Mouse (Mus musculus) midbrain, postnatal 0 days (tissue): Measurements from ENCODE around the gene Nsf. TPM values are rescaled to one million over a fixed set of nuclear protein-coding genes. Genes with fewer than 3 reads are reported as not detected.

Source experiments
- ATAC-seq: fragments of 200-750 bp; cut with Nextera tagmentation; 2 replicates; pipeline ENCODE4 v1.8.0; 2017; ENCODE audit warnings: moderate number of reproducible peaks, mild to moderate bottlenecking, moderate TSS enrichment, moderate library complexity; ENCODE audit not compliant: low FRiP score
- DNase-seq: peaks from one replicate; pipeline ENCODE4 v3.0.0-alpha.2; 2015; ENCODE audit warnings: low spot score
- H3K27ac ChIP-seq: fragments of 300-500 bp; sonication (generic); 2 replicates; pipeline ENCODE4 v1.5.1; 2014; ENCODE audit warnings: low read depth, mild to moderate bottlenecking, low read length, mixed read lengths
- H3K27me3 ChIP-seq: fragments of 300-500 bp; sonication (generic); 2 replicates; pipeline ENCODE4 v1.6.1; 2014; ENCODE audit warnings: low read length, control low read depth, mixed read lengths; ENCODE audit not compliant: insufficient read depth
- H3K36me3 ChIP-seq: fragments of 300-500 bp; sonication (generic); 2 replicates; pipeline ENCODE4 v1.6.1; 2014; ENCODE audit warnings: low read length, control low read depth, mixed read lengths; ENCODE audit not compliant: insufficient read depth
- H3K4me1 ChIP-seq: fragments of 300-500 bp; sonication (generic); 2 replicates; pipeline ENCODE4 v1.6.1; 2014; ENCODE audit warnings: mild to moderate bottlenecking, control low read depth, antibody characterized with exemption, low read length, mixed read lengths; ENCODE audit not compliant: insufficient read depth
- H3K4me2 ChIP-seq: fragments of 300-500 bp; sonication (generic); 2 replicates; pipeline ENCODE4 v1.6.1; 2014; ENCODE audit warnings: low read depth, mild to moderate bottlenecking, low read length, mixed read lengths; ENCODE audit not compliant: poor library complexity, severe bottlenecking
- H3K4me3 ChIP-seq: fragments of 300-500 bp; sonication (generic); 2 replicates; pipeline ENCODE4 v1.5.1; 2014; ENCODE audit warnings: low read depth, mild to moderate bottlenecking, low read length, moderate library complexity
- H3K9ac ChIP-seq: fragments of 300-500 bp; sonication (generic); replicated peaks from 2 replicates; pipeline ENCODE4 v1.6.1; 2014; ENCODE audit warnings: mild to moderate bottlenecking, low read length, moderate library complexity, mixed read lengths; ENCODE audit not compliant: poor library complexity, severe bottlenecking
- H3K9me3 ChIP-seq: fragments of 300-500 bp; sonication (generic); 2 replicates; pipeline ENCODE4 v1.6.1; 2016; ENCODE audit warnings: low read length, control low read depth
- CTCF ChIP-seq: IDR thresholded peaks from 2 replicates; pipeline ENCODE4 v1.5.1; 2016; ENCODE audit warnings: antibody characterized with exemption, mild to moderate bottlenecking
- WGBS: fragments of 180-500 bp; shearing (Covaris S2); extraction: QIAGEN DNeasy Blood & Tissue Kit; methylation state at CpG from one replicate; pipeline ENCODE4 v1.1.7; 2014; 5-methylcytosine and 5-hydroxymethylcytosine counted together
- polyA plus RNA-seq: library from polyadenylated mRNA; unstranded; fragments of >200 nt; fragmentation: Nextera tagmentation; extraction: Ambion mirVana; gene quantifications from 2 replicates; pipeline ENCODE4 v1.2.1, GENCODE M21; 2015
- total RNA-seq: library from RNA; depleted of rRNA; stranded (reverse); fragments of >200 nt; gene quantifications from 2 replicates; pipeline ENCODE4 v1.2.3, GENCODE M21; 2014

Nsf gene
- total and polyA plus RNA-seq, 2 experiments from 2014 or later = 167 to 272 TPM

GRCm38 (mm10) chr11:103859933-103860610 is 93.8 kb downstream of the Nsf start:
- H3K4me2 ChIP-seq = no peak overlapping the region
- no peak overlapping the region for H3K9ac ChIP-seq
- ATAC-seq (no peak), DNase-seq (no peak)
- peaks cover 26% of the 10 kb centered on the region for H3K36me3 ChIP-seq
- H3K9me3 ChIP-seq = no peaks in the 10 kb centered on the region
- no peaks in the 10 kb centered on the region for H3K27me3 ChIP-seq
- no peaks in the 10 kb centered on the region for H3K4me1 ChIP-seq
- no peak overlapping the region for H3K27ac ChIP-seq
- TF ChIP-seq CTCF = no peak
- 61% methylated on average over 4 of the region's 4 CpGs for WGBS
- H3K4me3 ChIP-seq = no peak overlapping the region

GRCm38 (mm10) chr11:103858760-103859159 is 95.1 kb downstream of the Nsf start:
- no peaks in the 10 kb centered on the region for H3K9me3 ChIP-seq
- H3K36me3 ChIP-seq = peaks cover 26% of the 10 kb centered on the region
- H3K27ac ChIP-seq = no peak overlapping the region
- no peak for ATAC-seq
- TF ChIP-seq CTCF = no peak
- H3K9ac ChIP-seq = no peak overlapping the region
- DNase-seq = no peak
- no peak overlapping the region for H3K4me3 ChIP-seq
- no peaks in the 10 kb centered on the region for H3K27me3 ChIP-seq
- H3K4me1 ChIP-seq = peaks cover 4% of the 10 kb centered on the region; the same call in 1 of the 2 replicates
- 57% methylated on average over 5 of the region's 5 CpGs for WGBS
- no peak overlapping the region for H3K4me2 ChIP-seq

- ATAC-seq (no peak), DNase-seq (no peak)
- Histone ChIP-seq H3K27me3 (no peaks in the 10 kb centered on the region), H3K4me1 (peaks cover 11% of the 10 kb centered on the region), H3K27ac (no peak overlapping the region), H3K9ac (no peak overlapping the region), H3K4me3 (no peak overlapping the region), H3K9me3 (no peaks in the 10 kb centered on the region), H3K36me3 (peaks cover 20% of the 10 kb centered on the region), H3K4me2 (no peak overlapping the region)
- TF ChIP-seq CTCF = no peak
- WGBS = 92% methylated on average over 7 of the region's 7 CpGs
Observed at GRCm38 (mm10) chr11:103856641-103857040, 97.2 kb downstream of the Nsf start.

GRCm38 (mm10) chr11:103854294-103854693 is 99.6 kb downstream of the Nsf start:
- peak overlapping the region; percentile 21; the same call in 1 of the 2 replicates for H3K27ac ChIP-seq
- H3K9ac ChIP-seq = no peak overlapping the region
- TF ChIP-seq CTCF = no peak
- H3K27me3 ChIP-seq = no peaks in the 10 kb centered on the region
- H3K9me3 ChIP-seq = no peaks in the 10 kb centered on the region
- 0 out of 2 replicates have a peak overlapping the region, but pooled peaks have one; percentile 18 for H3K4me2 ChIP-seq
- H3K4me3 ChIP-seq = no peak overlapping the region
- peak; percentile 63 for DNase-seq
- WGBS = 14% methylated on average over 9 of the region's 9 CpGs
- peaks cover 11% of the 10 kb centered on the region for H3K4me1 ChIP-seq
- H3K36me3 ChIP-seq = peaks cover 18% of the 10 kb centered on the region
- peak; percentile 60; the same call in 1 of the 2 replicates for ATAC-seq

GRCm38 (mm10) chr11:103853284-103853920 is 100.5 kb downstream of the Nsf start:
- ATAC-seq = no peak
- no peak for TF ChIP-seq CTCF
- Histone ChIP-seq H3K27ac (peak overlapping the region; percentile 55; the same call in 1 of the 2 replicates), H3K36me3 (peaks cover 15% of the 10 kb centered on the region), H3K4me1 (peaks cover 11% of the 10 kb centered on the region), H3K27me3 (no peaks in the 10 kb centered on the region), H3K4me3 (no peak overlapping the region), H3K9me3 (no peaks in the 10 kb centered on the region), H3K9ac (peak overlapping the region; percentile 42), H3K4me2 (no peak overlapping the region)
- WGBS = 16% methylated on average over 10 of the region's 10 CpGs
- DNase-seq = peak; percentile 27

- Histone ChIP-seq H3K4me2 (no peak overlapping the region), H3K36me3 (peaks cover 16% of the 10 kb centered on the region), H3K9ac (no peak overlapping the region), H3K4me3 (no peak overlapping the region), H3K9me3 (no peaks in the 10 kb centered on the region), H3K27me3 (no peaks in the 10 kb centered on the region), H3K4me1 (peaks cover 11% of the 10 kb centered on the region), H3K27ac (no peak overlapping the region)
- ATAC-seq (no peak), DNase-seq (no peak)
- WGBS = 33% methylated on average over 16 of the region's 16 CpGs
- TF ChIP-seq CTCF = no peak
Observed at GRCm38 (mm10) chr11:103852590-103853283, 101.1 kb downstream of the Nsf start.
